Comparison of ENCODE assay signal across 8 mouse cellular contexts in genomic region chr2:27428071-27428470, GRCm38 (mm10). TPM values are rescaled to one million over a fixed set of nuclear protein-coding genes. Genes with fewer than 3 reads are reported as not detected.
DNase-seq lines count a peak whose midpoint lies in the region; ATAC-seq and TF ChIP-seq lines count a peak whose summit lies in the region.

No protein-coding gene starts in this region.

- H3K9ac ChIP-seq in kidney, embryonic 14.5 days (ENCODE audit: low read depth, low read length), result no peak overlapping the region
- H3K9ac ChIP-seq in limb, embryonic 14.5 days (ENCODE audit: low read depth, low read length, severe bottlenecking), result no peak overlapping the region
- H3K9ac ChIP-seq in stomach, embryonic 14.5 days (replicated peaks; ENCODE audit: low read depth, low read length), result no peak overlapping the region

- 0 out of 2 replicates have a peak, but pooled peaks have one; percentile 0 for ATAC-seq in kidney, embryonic 14.5 days (ENCODE audit: low FRiP score, low TSS enrichment)
- no peak for ATAC-seq in limb, embryonic 14.5 days (ENCODE audit: low FRiP score, low read depth)
- peak; percentile 3; the same call in 1 of the 2 replicates for ATAC-seq in stomach, embryonic 14.5 days (ENCODE audit: insufficient number of reproducible peaks, insufficient read depth, low FRiP score, low read depth)

- H3K4me3 ChIP-seq in kidney, embryonic 14.5 days (ENCODE audit: low read length), result no peak overlapping the region
- H3K4me3 ChIP-seq in limb, embryonic 14.5 days (replicated peaks; ENCODE audit: low read length), result no peak overlapping the region
- H3K4me3 ChIP-seq in stomach, embryonic 14.5 days (ENCODE audit: low read depth, low read length), result no peak overlapping the region

- H3K4me2 ChIP-seq in kidney, embryonic 14.5 days (replicated peaks; ENCODE audit: low read depth, low read length), result no peak overlapping the region
- H3K4me2 ChIP-seq in limb, embryonic 14.5 days (replicated peaks; ENCODE audit: low read depth, low read length, severe bottlenecking), result no peak overlapping the region
- no peak overlapping the region for H3K4me2 ChIP-seq in stomach, embryonic 14.5 days (replicated peaks; ENCODE audit: low read depth, low read length)

- H3K9me3 ChIP-seq in kidney, embryonic 14.5 days (ENCODE audit: control insufficient read depth, low read length), result no peaks in the 10 kb centered on the region
- H3K9me3 ChIP-seq in limb, embryonic 14.5 days (ENCODE audit: control insufficient read depth, low read length), result no peaks in the 10 kb centered on the region
- no peaks in the 10 kb centered on the region for H3K9me3 ChIP-seq in stomach, embryonic 14.5 days (ENCODE audit: control insufficient read depth, low read depth, low read length)

- H3K27me3 ChIP-seq in kidney, embryonic 14.5 days (ENCODE audit: control insufficient read depth, insufficient read depth, low read length), result no peaks in the 10 kb centered on the region
- H3K27me3 ChIP-seq in limb, embryonic 14.5 days (ENCODE audit: control insufficient read depth, insufficient read depth, low read length), result no peaks in the 10 kb centered on the region
- no peaks in the 10 kb centered on the region for H3K27me3 ChIP-seq in stomach, embryonic 14.5 days (ENCODE audit: control insufficient read depth, insufficient read depth, low read length)

- no peak overlapping the region for H3K27ac ChIP-seq in kidney, embryonic 14.5 days (ENCODE audit: low read depth, low read length)
- no peak overlapping the region for H3K27ac ChIP-seq in limb, embryonic 14.5 days (replicated peaks; ENCODE audit: low read depth, low read length)
- no peak overlapping the region for H3K27ac ChIP-seq in stomach, embryonic 14.5 days (ENCODE audit: low read length)

- 0% methylated on average over 4 of the region's 4 CpGs for WGBS in kidney, embryonic 14.5 days
- WGBS in limb, embryonic 14.5 days, result under 1% methylated on average over 4 of the region's 4 CpGs
- 0% methylated on average over 4 of the region's 4 CpGs for WGBS in stomach, embryonic 14.5 days

- no peaks in the 10 kb centered on the region for H3K36me3 ChIP-seq in kidney, embryonic 14.5 days (ENCODE audit: control insufficient read depth, insufficient read depth, low read length)
- H3K36me3 ChIP-seq in limb, embryonic 14.5 days (ENCODE audit: control insufficient read depth, insufficient read depth, low read length), result no peaks in the 10 kb centered on the region
- no peaks in the 10 kb centered on the region for H3K36me3 ChIP-seq in stomach, embryonic 14.5 days (ENCODE audit: control insufficient read depth, insufficient read depth, low read length)

- TF ChIP-seq POLR2A in limb, embryonic 14.5 days (IDR thresholded peaks at IDR 0.05; ENCODE audit: borderline replicate concordance, extremely low read depth, insufficient read depth, insufficient read length), result no peak

- peak; percentile 87 for DNase-seq in 416B (ENCODE audit: low read depth)
- peak; percentile 84 for DNase-seq in adrenal gland, adult 2 months
- peak; percentile 97 for DNase-seq in embryo, embryonic 10.5 days (ENCODE audit: low spot score)
- DNase-seq in gastrocnemius, postnatal 25 days, result peak; percentile 51
- DNase-seq in limb, embryonic 14.5 days (ENCODE audit: low spot score), result peak; percentile 88
- peak; percentile 75 to 82 for DNase-seq in natural killer cell, adult 2 months (ENCODE audit: low spot score in 2 of 2)

- peaks cover 22% of the 10 kb centered on the region for H3K4me1 ChIP-seq in kidney, embryonic 14.5 days (ENCODE audit: control insufficient read depth, insufficient read depth, low read length)
- peaks cover 25% of the 10 kb centered on the region for H3K4me1 ChIP-seq in limb, embryonic 14.5 days (ENCODE audit: control insufficient read depth, insufficient read depth, low read length)
- H3K4me1 ChIP-seq in stomach, embryonic 14.5 days (ENCODE audit: control insufficient read depth, insufficient read depth, low read length), result peaks cover 27% of the 10 kb centered on the region; the same call in 1 of the 2 replicates

RNA-seq across cellular contexts. Expression of gene Vav2, which starts 1.2 kb away (rescaled TPM):
- total RNA-seq in adrenal gland, adult 2 months (2021), result 10 to 100 TPM; 20.1 to 27.6 TPM
- polyA plus RNA-seq in adrenal gland, adult 2 months (2012; rRNA removed), result 29.7 and 30.9 TPM in 2 replicates
- 1 to 10 TPM; 2.4 to 4.4 TPM for total RNA-seq in gastrocnemius, postnatal 25 days (2021)
- 6.3 and 8.2 TPM in 2 replicates for polyA plus RNA-seq in kidney, embryonic 14.5 days (2014; fragmentation: Nextera tagmentation; extraction: Ambion mirVana)
- polyA plus RNA-seq in limb, embryonic 14.5 days (2012; rRNA removed), result 19.6 and 23.8 TPM in 2 replicates
- 5.9 and 6.2 TPM in 2 replicates for polyA plus RNA-seq in limb, embryonic 14.5 days (2014; fragmentation: Nextera tagmentation; extraction: Ambion mirVana)
- 7.6 and 8.0 TPM in 2 replicates for polyA plus RNA-seq in stomach, embryonic 14.5 days (2014; fragmentation: Nextera tagmentation; extraction: Ambion mirVana)

RNA-seq across cellular contexts. Expression of gene Brd3os, which starts 14.1 kb away (rescaled TPM):
- 10 to 100 TPM in 1 of 2 experiments, 1 to 10 TPM in 1; 6.2 to 17.2 TPM for total RNA-seq in adrenal gland, adult 2 months (2021)
- 46.0 and 60.2 TPM in 2 replicates for polyA plus RNA-seq in adrenal gland, adult 2 months (2012; rRNA removed)
- total RNA-seq in gastrocnemius, postnatal 25 days (2021), result 1 to 10 TPM in 1 of 2 experiments, under 1 TPM in 1; 0.74 to 1.3 TPM
- polyA plus RNA-seq in kidney, embryonic 14.5 days (2014; fragmentation: Nextera tagmentation; extraction: Ambion mirVana), result 10.4 and 12.0 TPM in 2 replicates
- 12.5 and 13.0 TPM in 2 replicates for polyA plus RNA-seq in limb, embryonic 14.5 days (2012; rRNA removed)
- 9.9 and 13.7 TPM in 2 replicates for polyA plus RNA-seq in limb, embryonic 14.5 days (2014; fragmentation: Nextera tagmentation; extraction: Ambion mirVana)
- 11.0 and 11.5 TPM in 2 replicates for polyA plus RNA-seq in stomach, embryonic 14.5 days (2014; fragmentation: Nextera tagmentation; extraction: Ambion mirVana)
